Mouse (Mus musculus): Measurements from ENCODE around the gene Gm5726. TPM values are rescaled to one million over a fixed set of nuclear protein-coding genes. Genes with fewer than 3 reads are reported as not detected.
"Not testable (repeated sequence)": the region's sequence is repeated elsewhere in the genome, so short reads cannot be mapped to it uniquely, and the experiment has no call there.

Gene Gm5726
- not detected in 2 replicates for polyA plus RNA-seq (2015; fragmentation: Nextera tagmentation; extraction: Ambion mirVana)

DNA sequence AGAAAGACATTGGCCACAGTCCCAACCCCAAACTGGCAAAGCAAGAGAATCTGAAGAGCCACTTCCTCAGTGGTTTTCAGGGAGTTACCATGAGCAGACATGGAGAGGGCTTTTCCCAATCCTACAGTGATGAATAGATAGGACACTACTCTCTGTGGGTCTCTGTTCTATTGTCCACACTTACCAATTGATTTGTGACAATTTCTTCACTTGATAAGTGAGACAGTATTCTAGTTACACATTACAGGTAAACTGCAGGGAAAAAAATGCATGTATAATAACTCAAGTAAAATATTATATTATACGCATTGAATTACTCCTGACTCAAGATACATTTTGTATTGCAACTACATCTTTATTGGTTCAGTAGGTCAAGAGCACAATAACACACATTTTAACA is at the start of gene Gm5726:
Gm5726 (minus strand) TSS at position 101 of the 400 bp plus-strand sequence.
- not testable (repeated sequence) for H3K4me3 ChIP-seq (replicated peaks; ENCODE audit: low read length); H3K4me1 ChIP-seq (ENCODE audit: control insufficient read depth, insufficient read depth, low read length); H3K4me2 ChIP-seq (ENCODE audit: low read depth, low read length); H3K27me3 ChIP-seq (ENCODE audit: control insufficient read depth, insufficient read depth, low read length); ATAC-seq (ENCODE audit: insufficient read depth, low FRiP score); H3K9ac ChIP-seq (ENCODE audit: low read length); H3K36me3 ChIP-seq (ENCODE audit: control insufficient read depth, insufficient read depth, low read length); H3K27ac ChIP-seq (ENCODE audit: low read length); H3K9me3 ChIP-seq (replicated peaks; ENCODE audit: control insufficient read depth, low read length)
- no CpG with 5 or more reads among the region's 1 CpGs for WGBS

DNA sequence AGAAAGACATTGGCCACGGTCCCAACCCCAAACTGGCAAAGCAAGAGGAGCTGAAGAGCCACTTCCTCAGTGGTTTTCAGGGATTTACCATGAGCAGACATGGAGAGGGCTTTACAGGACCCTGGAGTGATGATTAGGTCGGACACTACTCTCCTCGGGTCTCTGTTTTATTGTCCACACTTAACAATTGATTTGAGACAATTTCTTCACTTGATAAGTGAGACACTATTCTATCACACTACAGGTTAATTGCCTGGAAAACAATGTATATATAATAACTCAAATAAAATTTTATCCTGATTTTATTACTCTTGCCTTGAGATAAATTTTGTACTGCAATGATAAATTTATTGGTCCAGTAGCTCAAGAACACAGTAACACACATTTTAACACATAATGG is 30.6 kb upstream of the Gm5726 start, which contains the start of gene Gm4141:
Gm4141 (minus strand) TSS at position 101 of the 400 bp plus-strand sequence.
- H3K27ac ChIP-seq (ENCODE audit: low read length); H3K4me3 ChIP-seq (replicated peaks; ENCODE audit: low read length); H3K4me2 ChIP-seq (ENCODE audit: low read depth, low read length); H3K36me3 ChIP-seq (ENCODE audit: control insufficient read depth, insufficient read depth, low read length); H3K4me1 ChIP-seq (ENCODE audit: control insufficient read depth, insufficient read depth, low read length); H3K9ac ChIP-seq (ENCODE audit: low read length); H3K9me3 ChIP-seq (replicated peaks; ENCODE audit: control insufficient read depth, low read length); H3K27me3 ChIP-seq (ENCODE audit: control insufficient read depth, insufficient read depth, low read length); ATAC-seq (ENCODE audit: insufficient read depth, low FRiP score): not testable (repeated sequence)
- WGBS, result no CpG with 5 or more reads among the region's 3 CpGs

GRCm38 (mm10) chr7:20533537-20533936 is 12.0 kb downstream of the Gm5726 start, which contains the start of gene Vmn1r104:
Vmn1r104 (plus strand) TSS chr7:20533837.
- H3K36me3 ChIP-seq (ENCODE audit: control insufficient read depth, insufficient read depth, low read length); H3K4me1 ChIP-seq (ENCODE audit: control insufficient read depth, insufficient read depth, low read length); H3K9me3 ChIP-seq (replicated peaks; ENCODE audit: control insufficient read depth, low read length); H3K4me3 ChIP-seq (replicated peaks; ENCODE audit: low read length); H3K4me2 ChIP-seq (ENCODE audit: low read depth, low read length); ATAC-seq (ENCODE audit: insufficient read depth, low FRiP score); H3K27ac ChIP-seq (ENCODE audit: low read length); H3K27me3 ChIP-seq (ENCODE audit: control insufficient read depth, insufficient read depth, low read length); H3K9ac ChIP-seq (ENCODE audit: low read length): not testable (repeated sequence)
- WGBS, result no CpG with 5 or more reads among the region's 3 CpGs

DNA sequence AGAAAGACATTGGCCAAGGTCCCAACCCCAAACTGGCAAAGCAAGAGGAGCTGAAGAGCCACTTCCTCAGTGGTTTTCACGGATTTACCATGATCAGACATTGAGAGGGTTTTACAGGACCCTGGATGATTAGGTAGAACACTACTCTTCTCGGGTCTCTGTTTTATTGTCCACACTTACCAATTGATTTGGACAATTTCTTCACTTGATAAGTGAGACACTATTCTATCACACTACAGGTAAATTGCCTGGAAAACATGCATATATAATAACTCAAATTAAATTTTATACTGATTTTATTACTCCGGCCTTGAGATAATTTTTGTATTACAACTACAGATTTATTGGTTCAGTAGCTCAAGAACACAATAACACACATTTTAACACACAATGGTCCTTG is 35.1 kb downstream of the Gm5726 start, which contains the start of gene Vmn1r103:
Vmn1r103 (minus strand) TSS at position 101 of the 400 bp plus-strand sequence.
- H3K9ac ChIP-seq (ENCODE audit: low read length); ATAC-seq (ENCODE audit: insufficient read depth, low FRiP score): not testable (repeated sequence)

More for the DNA sequence above, 35.1 kb downstream of the Gm5726 start, which contains the start of gene Vmn1r103:
- H3K4me3 ChIP-seq (replicated peaks; ENCODE audit: low read length); H3K4me2 ChIP-seq (ENCODE audit: low read depth, low read length); H3K9me3 ChIP-seq (replicated peaks; ENCODE audit: control insufficient read depth, low read length); H3K27ac ChIP-seq (ENCODE audit: low read length); H3K36me3 ChIP-seq (ENCODE audit: control insufficient read depth, insufficient read depth, low read length); H3K4me1 ChIP-seq (ENCODE audit: control insufficient read depth, insufficient read depth, low read length); H3K27me3 ChIP-seq (ENCODE audit: control insufficient read depth, insufficient read depth, low read length): not testable (repeated sequence)
- WGBS, result no CpG with 5 or more reads among the region's 3 CpGs

Other genes with a start within 250 kb of the Gm5726 start
- gene Gm4133, start 211.7 kb downstream of the Gm5726 start, polyA plus RNA-seq (2015; fragmentation: Nextera tagmentation; extraction: Ambion mirVana), result not detected in 2 replicates
- gene Gm5728, start 170.3 kb downstream of the Gm5726 start, polyA plus RNA-seq (2015; fragmentation: Nextera tagmentation; extraction: Ambion mirVana), result not detected in 2 replicates
- gene Vmn1r100, start 127.8 kb downstream of the Gm5726 start, polyA plus RNA-seq (2015; fragmentation: Nextera tagmentation; extraction: Ambion mirVana), result not detected in 2 replicates
- not detected in 2 replicates for gene Vmn1r101, start 103.2 kb downstream of the Gm5726 start, polyA plus RNA-seq (2015; fragmentation: Nextera tagmentation; extraction: Ambion mirVana)
- gene Gm10670, start 70.8 kb downstream of the Gm5726 start, polyA plus RNA-seq (2015; fragmentation: Nextera tagmentation; extraction: Ambion mirVana), result not detected in 2 replicates
- not detected in 2 replicates for gene Vmn1r103, start 35.2 kb downstream of the Gm5726 start, polyA plus RNA-seq (2015; fragmentation: Nextera tagmentation; extraction: Ambion mirVana)
- not detected in 2 replicates for gene Vmn1r104, start 11.9 kb downstream of the Gm5726 start, polyA plus RNA-seq (2015; fragmentation: Nextera tagmentation; extraction: Ambion mirVana)
- gene Gm4141, start 30.5 kb upstream of the Gm5726 start, polyA plus RNA-seq (2015; fragmentation: Nextera tagmentation; extraction: Ambion mirVana), result not detected in 2 replicates
- not detected in 2 replicates for gene Gm4513, start 53.3 kb upstream of the Gm5726 start, polyA plus RNA-seq (2015; fragmentation: Nextera tagmentation; extraction: Ambion mirVana)
- not detected in 2 replicates for gene Vmn1r107, start 123.2 kb upstream of the Gm5726 start, polyA plus RNA-seq (2015; fragmentation: Nextera tagmentation; extraction: Ambion mirVana)
- gene Vmn1r111, start 157.5 kb upstream of the Gm5726 start, polyA plus RNA-seq (2015; fragmentation: Nextera tagmentation; extraction: Ambion mirVana), result not detected in 2 replicates
- not detected in 2 replicates for gene Gm10668, start 184.9 kb upstream of the Gm5726 start, polyA plus RNA-seq (2015; fragmentation: Nextera tagmentation; extraction: Ambion mirVana)
- gene Vmn1r112, start 225.4 kb upstream of the Gm5726 start, polyA plus RNA-seq (2015; fragmentation: Nextera tagmentation; extraction: Ambion mirVana), result not detected in 2 replicates
- not detected in 2 replicates for gene Vmn1r113, start 241.5 kb upstream of the Gm5726 start, polyA plus RNA-seq (2015; fragmentation: Nextera tagmentation; extraction: Ambion mirVana)